Mouse (Mus musculus): ENCODE measurements at regions not wholly inside any gene's neighbourhood (a gene's known extent, or its start where the extent isn't known, plus 50 kb on each side); places are given as distances from the start of the nearest gene placed in this dataset.

DNA sequence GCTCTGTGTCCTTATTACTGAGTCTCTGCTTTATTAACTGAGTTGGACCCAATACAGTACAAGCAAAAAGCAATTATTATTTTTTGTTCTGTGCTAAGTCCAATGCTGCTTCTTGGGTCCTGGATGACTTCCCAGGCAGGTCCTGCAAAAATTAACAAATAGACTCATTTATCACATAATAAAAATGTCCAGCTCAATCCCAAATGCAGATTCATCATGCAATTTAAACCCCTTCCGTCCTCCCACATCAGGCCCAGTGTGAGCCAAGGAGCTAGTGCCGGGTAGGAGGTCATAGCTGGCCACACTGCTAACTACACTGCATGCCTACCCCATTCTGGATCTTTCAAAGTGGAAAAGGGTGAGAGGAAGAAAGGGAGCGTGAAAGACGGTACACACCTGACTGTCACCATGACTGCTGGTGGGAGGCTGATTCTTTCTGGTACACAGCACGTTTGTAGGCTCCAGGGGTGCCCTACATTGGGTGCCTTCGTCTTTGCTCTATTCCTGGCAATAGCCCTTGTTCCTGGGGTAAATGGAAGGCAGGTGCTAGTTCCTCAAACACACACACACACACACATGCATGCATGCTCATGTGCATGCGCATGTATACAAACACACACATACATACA, 515.7 kb upstream of the Gm19410 start:
- DNase-seq: no peak

DNA sequence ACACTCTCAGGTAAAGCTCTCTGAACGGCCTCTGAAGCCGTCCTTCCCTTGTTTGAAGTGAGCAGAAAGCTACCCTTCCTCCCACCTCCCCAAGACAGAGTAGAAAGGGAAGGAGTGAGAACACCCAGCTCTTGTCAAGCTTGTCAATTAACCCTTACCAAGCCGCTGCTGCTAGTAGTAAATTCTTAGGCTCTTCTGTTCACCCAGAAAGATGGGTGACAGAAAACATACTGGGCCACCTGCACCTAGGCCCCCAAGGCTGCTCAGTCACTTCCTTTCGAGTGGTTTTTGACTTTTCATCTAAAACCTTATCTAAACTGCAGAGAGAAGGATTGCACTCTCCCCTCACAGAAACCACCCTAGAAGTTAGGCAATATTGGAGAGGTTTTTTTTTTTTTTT, 514.9 kb upstream of the Gm19410 start:
- no peak for DNase-seq

DNA sequence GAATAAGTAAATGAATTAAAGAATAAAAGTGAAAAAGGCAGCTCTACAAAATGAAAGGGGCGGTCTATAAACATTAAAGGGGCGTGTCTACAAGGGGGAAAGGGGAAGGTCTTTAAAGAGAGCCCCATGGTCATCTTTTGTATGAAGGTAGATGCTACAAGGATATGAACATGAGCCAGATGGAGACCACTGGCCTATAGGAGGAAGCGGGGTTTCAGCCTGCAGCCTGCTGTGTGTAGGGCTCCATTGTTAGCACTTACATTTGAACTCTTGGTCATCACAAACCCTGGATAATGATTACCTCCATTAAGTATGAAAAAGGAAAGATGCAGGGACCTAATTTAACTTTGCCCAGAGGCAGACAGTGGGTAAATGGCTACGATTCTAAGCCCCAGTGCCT, 511.6 kb upstream of the Gm19410 start:
- no peak for DNase-seq

DNA sequence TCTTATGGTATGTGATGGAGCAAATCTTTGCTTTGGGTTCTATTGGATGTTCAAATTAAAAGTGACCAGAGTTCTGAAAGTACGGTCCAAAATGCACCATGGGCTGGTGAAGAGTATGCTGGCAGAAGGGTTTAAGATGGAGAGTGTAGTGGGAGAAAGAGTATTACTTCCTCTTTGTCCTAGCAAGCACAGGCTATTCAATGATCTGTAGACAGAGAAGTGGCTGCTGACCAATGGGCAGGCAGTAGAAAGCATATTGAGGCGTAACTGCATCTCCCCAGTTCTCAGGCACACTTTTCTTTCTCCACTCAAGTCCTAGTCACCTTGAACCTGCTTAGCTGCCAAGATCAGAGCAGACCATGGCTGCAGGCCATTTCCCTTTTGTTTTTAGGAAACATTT, 510.3 kb upstream of the Gm19410 start:
- no peak for DNase-seq

DNA sequence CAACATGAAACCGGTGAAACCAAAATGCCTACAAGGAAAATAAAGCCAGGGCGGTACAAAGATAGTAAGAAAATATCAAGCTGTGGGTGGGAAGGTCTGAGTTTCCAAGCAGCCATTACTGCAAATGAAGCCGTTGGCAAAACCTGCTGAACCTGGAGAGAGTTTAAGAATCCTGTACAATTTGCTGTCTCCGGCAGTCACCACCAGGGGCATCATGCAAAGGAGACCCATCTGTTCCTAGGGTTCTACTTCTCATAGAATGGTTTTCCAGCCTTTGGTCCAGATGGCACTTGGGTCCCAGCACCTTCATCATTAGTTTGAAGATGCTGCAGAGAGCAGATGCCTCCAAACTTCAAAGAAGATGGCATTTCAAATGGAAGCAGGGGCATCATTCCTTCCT, 508.6 kb upstream of the Gm19410 start:
- no peak for DNase-seq

DNA sequence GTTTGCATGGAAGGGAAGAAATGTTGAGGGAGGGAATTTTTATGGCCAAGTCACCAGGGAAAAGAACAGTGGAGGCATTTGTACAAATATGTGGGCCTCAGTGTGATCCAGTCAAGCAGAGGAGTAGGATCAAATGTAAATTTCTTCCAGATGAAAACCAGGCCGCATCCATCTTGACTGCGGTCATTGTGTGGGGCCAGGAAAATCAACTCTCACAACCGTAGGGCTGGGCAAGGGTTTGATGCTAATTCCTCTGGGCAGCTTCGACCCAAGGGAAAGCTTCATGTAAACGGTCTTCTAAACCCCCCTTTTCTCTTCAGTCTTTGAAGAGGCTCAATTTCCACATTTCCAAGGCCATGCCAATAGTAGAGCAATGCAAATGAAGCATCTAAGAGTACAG, 497.4 kb upstream of the Gm19410 start:
- DNase-seq: no peak

DNA sequence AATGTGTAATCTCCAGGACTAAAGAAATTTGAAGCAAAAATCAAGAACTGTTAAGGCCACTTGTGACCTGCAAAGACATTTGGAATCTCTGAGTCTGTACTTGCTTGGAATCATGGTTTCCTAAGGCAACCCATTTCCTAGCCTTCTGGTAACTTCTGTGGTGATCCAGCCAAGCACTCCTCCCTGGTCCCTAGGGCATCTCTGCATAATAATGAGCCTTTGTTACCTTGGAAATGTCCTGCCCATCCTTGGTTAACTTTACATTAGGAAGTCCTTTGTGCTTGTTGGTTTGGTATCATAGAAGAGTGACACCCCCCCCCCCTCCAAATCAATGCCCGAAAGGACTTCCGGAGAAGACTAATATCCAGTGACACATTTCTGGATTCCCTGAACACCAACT, 496.6 kb upstream of the Gm19410 start:
- no peak for DNase-seq

DNA sequence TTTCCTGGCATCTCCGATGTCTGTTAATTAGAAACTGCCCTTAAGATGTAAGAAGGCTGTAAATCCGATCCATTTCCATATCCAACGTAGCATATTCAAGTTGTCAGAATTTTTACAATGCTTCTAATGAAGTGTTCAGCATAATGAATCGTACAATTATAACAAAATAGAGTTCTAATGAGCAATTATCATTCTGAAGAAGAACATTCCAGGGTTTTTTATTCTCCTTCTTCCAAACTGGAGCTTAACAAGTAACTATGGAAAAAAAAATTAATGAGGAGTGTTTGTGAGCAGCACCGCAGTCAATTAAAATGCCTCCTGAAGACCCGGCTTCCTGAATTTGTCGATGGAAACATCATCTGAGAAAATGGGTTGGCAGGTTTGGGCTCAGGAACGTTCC, 489.6 kb upstream of the Gm19410 start:
- no peak for DNase-seq

DNA sequence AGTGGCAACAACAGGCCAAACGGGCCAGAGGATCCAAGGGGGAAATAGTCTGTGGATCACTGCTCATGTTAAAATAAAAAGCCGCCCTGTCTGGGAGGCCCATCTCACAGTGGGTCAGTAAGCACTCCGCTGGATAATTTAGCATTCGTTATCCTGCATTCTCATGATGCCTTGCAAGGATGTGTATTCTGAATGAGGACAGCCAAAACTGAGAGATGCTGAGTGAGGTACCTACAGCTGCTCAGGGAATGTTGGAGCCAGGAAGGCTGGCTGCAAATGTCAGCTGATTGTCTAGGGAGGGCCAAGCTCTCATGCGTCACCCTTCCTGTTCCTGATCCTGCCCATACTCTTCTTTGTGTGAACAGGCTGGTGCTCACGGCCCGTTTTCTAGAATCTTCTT, 489.1 kb upstream of the Gm19410 start:
- no peak for DNase-seq

DNA sequence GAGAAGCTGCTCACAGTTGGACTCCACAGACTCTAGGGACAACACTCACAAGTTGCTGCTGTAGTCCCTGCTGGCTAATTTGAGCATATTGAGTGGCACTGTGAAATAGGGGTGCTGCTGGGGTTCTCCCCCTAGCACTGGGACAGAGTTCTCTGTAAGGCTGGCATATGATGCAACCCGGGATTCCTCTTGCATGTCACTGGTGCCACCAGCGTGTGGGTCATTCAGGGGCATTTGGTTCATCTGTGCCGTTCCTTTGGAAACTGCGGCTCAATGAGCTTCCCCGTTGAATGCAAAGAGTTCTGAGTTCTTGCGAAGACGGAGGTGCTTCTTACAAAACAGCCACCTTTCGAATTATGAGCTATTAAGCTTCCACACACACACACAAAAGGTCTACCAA, 486.6 kb upstream of the Gm19410 start:
- DNase-seq: no peak

DNA sequence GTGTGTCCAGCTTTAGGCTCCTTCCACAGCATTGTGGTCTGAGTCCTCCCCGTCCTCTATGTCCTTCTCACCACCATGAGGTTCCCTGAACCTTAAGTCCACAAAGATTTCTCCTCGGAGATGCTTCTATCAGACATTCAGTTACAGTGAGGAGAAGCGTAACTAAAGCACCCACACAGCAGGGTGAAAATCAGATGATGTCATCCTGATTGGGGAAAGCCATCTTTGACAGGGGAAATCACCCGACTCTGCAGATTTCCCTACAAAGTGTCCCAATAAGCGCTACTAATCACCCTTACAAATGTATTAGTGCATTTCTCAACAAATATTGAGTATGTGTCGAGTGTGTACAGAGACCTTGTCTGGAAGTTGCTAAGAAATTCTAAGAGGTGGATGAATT, 484.8 kb upstream of the Gm19410 start:
- no peak for DNase-seq

DNA sequence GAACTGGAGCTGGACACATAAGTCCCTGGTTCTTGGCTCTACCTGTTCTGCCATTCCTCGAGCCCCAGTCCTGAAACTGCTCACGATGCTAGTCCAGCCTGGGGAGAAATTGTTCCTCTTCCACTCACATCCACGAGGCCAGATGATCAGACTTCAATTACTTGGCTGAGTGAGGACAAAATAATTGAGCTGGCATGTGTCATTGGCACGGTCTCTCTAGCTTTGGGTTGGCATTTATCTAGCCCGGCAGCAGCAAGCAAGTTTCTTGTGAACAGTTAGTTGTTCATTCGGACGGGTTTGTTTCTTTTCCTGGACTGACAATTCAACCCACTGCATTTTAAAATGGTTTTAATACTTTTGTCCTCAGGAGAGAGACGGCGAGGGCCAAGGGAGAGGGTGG, 482.2 kb upstream of the Gm19410 start:
- DNase-seq: peak; percentile 45

DNA sequence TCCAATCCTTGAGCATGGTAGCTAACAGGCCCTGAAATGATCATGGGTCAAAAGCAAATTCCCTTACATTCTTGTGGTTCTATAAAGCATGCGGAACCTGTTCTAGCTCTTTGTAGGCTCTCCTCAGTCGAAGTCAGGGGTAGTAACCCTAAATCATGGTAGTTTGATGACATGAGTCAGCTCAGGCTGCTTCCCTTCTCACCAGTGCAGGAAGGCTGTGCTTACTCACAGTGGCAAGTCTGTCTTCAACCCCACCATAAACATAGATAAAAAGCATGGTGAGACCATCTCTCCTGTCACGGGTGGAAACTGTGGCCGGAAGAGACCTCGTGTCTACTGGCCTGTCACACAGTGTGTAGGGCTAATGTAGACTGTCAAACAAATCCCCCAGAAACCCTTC, 476.6 kb upstream of the Gm19410 start:
- no peak for DNase-seq

DNA sequence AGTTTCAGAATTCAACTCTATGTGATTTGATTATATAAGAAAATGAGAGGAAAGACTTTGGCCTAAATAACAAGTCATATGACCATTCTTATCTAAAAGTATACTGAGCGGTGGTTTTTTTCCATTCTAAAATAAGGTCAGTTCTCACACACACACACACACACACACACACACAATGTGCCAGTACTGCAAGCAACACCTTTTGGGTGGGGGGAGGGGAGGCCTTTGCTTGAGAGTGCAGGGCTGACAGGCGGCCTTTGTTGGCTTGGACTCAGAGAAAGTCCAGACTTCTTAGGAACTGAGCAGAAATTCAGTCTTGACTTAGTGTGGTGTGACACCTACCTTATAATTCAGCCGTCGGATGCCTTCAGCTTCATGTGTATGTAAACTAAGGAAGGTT, 475.6 kb upstream of the Gm19410 start:
- no peak for DNase-seq

DNA sequence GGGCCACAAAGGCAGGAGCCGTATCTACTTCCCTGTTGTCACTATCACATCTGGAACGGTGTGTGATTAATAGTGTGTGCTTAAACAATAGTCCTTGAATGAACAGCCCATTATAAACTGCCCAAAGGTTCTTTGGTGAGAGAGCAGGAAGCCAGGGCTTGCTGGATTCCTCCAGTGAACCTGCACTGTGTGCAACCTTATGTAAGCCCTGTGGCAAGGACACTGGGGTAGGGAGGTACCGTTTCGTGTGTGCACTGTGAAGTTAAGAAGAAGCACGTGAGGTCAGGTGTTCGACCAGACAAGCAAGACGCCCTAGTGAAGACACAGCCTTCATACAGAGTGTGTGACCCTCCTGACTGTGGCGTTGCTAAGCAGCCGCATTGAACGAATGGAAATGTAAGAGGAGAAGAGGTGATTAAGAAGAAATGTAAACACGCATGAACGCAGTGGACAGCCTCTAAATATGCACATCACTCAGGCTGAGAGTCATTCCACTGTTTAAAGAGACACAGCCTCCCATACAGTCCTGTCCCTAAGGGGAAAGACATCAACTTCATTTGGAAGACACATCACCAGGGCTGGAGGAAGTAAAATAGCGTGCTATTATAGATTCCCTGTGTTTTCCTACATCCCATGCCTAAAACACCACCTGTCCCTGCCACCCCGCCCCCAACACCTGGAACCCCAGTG, 472.0 kb upstream of the Gm19410 start:
- no peak for DNase-seq

DNA sequence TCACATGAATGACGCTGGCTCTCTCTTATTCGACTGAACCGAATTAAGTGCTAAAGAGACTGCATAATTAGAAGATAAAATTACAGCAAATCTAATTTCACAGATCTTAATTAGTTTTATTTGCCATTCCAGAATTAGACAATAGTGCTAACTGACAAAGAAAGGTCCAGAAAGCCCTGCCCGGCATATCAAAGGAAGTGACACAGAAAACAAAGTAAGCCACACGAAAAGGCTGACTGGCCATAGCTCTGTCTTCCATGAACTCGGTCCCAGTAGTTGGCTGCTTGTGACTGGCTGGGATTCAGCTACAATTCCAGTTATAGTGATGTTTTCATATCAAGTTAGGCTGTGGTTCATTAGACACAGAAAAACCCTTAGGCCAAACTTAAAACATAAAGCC, 468.7 kb upstream of the Gm19410 start:
- no peak for DNase-seq

DNA sequence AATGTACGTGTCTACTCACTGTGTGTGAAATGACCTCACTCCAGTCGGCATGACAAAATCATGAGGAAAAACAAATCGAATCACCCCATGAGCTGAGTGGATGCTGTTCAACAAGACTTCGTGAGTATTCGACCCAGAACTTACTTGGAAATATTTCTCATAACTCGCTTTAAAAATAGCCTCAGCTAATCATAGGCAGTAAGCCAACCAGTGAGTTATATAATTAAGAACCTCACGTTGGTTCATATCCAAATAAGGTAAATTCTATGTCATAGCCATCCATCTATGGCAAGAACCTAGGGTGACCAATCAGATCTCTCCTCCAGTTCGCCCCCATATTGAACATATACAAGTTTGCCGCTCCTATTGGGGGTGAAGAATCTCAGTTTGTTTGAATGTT, 466.5 kb upstream of the Gm19410 start:
- DNase-seq: no peak

DNA sequence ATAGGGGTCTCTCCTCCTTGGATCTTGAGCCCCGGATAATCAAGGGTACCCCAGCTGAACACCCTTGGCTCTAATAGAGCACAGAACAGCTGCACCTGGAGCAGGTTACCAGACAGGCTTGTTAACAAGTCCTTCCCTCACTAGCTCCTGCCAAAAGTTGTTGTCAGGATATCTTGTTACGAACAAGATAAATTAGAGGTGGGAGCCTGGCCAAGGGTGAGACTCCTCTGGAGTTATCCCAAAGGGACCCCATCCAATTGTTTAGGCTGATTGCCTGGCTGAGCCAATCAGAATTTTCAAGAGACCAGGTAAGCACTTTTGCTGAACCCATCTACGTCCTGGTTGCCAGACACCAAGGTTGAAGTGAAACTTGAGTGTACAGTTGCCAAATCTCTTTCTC, 465.2 kb upstream of the Gm19410 start:
- no peak for DNase-seq

DNA sequence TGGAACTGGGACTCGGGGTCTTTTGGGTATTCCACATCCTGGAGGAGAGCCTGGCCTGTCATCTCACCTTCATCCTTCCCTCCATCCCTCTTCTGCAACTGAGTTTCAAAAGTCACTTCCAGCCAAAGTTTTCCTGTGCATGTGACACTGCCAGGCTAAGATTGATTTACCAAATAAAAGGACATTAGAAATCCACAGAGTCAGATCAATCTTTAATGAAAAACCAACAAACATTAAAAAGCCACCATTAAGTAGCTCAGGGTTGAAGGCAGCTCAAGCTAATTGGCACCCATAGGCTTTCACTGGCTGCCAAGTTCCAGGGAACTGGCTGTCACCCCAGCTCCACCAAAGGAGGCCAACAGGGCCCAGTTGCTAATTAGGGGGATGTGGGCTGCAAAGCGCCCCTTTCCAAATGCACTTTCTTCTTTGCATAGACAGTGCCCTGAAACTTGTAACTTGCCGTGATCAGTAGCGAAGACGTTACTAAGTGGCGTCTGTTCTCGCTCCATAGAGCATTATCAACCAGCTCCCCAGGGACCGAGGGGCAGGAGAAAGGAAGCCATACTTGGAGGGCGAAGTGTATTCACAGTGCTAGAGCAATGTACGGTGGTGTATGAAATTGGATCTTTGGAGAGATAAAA, 464.6 kb upstream of the Gm19410 start:
- peak; percentile 38 for DNase-seq

DNA sequence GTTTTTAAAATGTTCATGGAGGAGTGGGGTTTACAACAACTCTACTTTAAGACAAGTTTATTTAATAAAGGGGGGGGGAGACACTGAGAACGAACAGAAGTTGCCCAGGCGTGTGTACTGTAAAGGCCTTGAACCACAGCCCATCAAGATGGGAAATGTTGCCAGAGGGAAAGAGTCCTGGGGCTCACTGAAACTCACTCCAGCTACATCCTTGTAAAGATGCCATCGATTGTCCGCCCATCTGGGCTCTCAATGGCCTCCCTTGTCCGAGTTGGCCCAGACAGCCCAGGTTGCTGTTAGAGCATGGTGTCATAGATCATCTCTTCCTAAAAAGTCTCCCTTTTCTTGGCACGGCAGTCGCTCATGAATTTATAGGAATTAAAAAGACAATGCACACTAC, 462.7 kb upstream of the Gm19410 start:
- DNase-seq: no peak

DNA sequence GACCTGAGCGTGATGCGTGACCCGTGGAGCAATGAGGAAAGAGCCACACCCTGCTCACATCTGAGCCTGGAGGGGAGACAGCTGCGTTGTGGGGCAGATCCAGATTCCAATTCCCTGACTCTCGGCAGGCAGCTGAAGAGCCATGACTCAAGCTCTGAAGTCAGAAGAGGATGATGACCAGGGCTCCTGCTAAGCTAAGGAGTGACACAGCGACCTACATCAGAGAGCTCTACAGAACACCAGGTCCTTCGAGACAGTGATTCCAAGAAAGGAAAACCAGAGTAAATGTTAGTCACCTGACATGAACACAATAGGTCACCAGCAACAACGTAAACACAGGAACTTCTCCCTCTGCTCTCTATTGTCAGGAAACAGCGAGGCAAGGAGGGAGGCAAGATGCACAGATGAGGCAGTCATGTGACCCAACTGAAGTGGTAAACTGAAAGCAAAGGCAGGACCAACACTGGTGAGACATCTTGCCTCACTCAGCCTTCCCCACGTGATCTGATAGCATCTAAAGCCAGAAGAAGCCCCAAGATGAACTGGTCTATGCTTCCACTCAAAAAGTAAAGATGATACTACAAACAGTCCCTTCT, 444.2 kb upstream of the Gm19410 start:
- no peak for DNase-seq

DNA sequence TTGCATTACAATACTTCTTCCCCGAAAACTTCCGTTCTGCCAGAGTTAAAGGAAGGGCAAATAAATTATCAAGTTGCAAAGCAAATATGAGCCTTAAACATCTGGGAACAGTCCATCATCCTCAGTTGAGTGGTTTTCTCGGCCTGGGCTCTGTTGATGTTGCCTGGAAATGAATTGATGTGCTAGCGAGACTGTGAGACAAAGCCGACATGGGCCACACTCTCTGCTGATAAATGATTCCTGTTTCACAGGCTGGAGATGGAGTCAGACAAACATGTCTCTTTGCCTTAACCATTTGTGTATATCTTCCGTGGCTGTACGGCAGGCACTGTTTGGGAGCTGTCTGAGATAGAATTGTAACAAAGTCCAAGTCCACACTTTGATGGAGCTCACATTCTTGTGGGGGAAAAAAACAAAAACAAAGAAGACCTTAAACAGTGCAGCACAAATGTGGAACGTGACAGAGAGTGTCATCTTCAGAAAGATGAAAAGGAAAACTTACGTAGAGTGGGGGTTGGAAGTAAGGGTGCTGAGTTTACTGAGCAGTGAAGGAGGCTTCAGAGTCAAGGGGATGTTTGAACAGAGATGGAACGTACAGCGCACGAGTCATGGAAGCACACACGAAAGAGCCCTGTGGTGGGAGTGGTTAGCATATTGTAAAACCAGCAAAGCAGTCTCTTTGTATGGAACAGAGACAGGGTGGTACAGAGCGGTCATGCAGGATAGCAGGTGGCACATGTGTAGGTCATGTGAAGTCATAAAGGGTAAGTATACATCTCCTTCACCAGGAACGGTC, 442.2 kb upstream of the Gm19410 start:
- no peak for DNase-seq
